Mouse (Mus musculus) stomach, postnatal 0 days (tissue): Measurements from ENCODE around the gene Kctd3.

Experiments
- CTCF ChIP-seq: IDR thresholded peaks from 2 replicates; pipeline ENCODE4 v1.5.1; 2016; ENCODE audit warnings: antibody characterized with exemption, low read depth, mild to moderate bottlenecking, moderate library complexity
- EP300 ChIP-seq: optimal IDR thresholded peaks from 2 replicates; pipeline ENCODE3; 2016; ENCODE audit warnings: antibody characterized with exemption

- no peak for TF ChIP-seq CTCF
- no peak for TF ChIP-seq EP300
Observed at GRCm38 (mm10) chr1:188937246-188937780, 70.3 kb downstream of the Kctd3 start.
